Mouse (Mus musculus): ENCODE results near the gene Prdm10.

Prdm10 gene

DNA sequence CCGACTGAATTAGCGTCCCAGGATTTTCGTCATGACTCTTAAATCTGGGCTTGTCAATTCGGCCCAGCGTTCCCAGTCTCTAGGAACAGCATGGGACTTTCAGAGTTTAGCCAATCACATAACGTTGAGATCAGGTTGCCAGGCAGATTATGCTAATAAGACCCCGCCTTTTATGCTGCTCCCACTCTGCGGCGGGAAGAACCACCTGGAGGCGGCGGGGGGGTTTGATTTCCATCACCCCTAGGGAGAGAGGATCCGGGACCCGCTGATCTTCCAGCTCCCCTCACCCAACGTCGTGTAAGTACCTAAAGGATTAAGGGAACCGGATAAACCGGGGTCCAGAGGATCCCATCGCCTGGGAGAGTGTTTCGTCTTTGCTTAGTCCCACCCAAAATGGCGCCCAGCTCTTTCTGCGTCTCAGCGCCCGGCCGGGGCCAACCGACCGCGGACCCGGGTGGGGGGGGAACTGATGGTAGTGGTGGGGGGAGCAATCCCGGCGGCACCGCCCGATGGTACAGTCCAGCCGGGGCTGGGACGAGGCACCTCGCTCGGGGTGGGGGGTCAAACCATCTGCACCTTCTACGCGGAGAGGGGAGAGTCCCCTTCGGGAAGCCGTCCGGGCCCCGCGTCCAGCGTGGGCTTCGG is at the start of gene Prdm10:
Gene Prdm10, plus strand, starts transcription at position 173 of the 645 bp plus-strand sequence.
- DNase-seq (ENCODE audit: low spot score in 2 of 2) = peak; percentile 82 to 91

DNA sequence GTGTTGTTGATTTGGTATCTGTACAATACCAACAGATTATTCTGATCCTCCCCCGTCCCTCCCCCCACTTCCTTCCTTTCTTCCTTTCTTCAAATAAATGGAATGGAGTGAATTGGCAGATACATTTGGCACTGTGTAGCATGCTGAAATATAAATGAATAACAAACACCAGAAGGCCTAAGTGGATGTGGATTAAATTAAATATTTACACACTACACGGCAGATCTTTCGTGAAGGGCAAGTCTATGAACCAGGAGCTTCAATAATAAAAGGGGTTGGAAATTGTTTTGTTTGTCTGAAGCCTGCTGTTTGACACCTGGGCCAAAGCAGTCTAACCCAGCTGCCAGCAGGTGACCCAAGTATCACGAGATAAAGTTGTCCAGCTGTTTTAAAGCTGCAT is 45.3 kb upstream of the Prdm10 start:
- no peak for DNase-seq (ENCODE audit: low spot score in 2 of 2)

DNA sequence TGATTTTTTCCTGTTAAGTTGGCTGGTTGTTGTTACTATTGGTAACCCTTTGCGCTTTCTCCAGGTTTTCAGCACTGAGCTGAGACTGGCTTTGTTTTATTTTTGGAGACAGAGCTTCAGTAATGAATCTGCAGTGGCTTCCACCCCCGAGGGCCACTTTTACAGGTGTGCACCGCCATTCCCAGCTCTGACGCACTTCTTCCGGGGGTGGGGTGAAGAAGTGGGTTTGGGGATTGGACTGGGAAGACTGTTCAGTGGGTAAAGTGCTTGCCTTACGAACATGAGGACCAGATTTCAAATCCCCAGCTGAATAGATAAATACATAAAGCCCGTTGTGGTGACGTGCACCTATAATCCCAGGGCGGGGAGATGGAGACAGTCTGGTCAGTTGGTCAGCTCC is 44.8 kb upstream of the Prdm10 start:
- DNase-seq (ENCODE audit: low spot score in 2 of 2) = no peak

DNA sequence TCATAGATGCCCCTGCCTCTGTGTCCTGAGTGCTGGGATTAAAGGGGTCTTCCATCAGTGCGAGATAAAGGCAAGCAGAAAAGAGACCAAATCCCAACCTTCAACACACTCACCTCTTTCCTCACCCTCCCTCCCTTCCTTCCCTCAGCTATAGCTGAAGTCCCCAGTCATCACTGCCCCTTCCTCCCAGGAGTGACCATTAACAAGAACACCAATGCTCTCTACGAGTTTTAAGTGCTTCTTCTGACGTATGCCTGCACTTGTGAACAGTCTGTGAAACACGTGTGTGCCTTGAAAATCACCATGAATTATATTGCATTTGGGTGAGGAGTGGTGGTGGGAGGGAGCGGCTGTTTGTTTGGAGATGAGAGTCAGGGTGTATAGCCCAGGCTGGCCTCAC is 44.3 kb upstream of the Prdm10 start:
- no peak for DNase-seq (ENCODE audit: low spot score in 2 of 2)

DNA sequence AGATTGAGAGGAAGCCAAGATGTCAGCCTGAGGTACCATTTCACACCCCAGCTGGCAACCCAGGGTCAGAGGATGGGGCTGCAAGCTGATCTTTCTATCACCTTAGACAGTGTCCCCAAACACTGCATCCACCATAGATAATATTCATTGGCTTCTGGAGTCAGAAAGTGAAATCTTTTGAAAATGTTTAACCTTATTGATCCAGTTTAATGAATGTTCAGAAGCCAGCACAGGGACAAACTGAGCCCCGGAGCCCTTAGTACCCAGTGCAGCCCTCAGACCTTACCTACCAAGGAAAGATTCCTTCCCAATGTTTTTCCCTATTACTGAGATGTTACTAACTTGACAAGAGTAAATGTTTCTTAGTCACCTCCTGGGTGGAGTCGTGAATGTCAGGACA is 41.8 kb upstream of the Prdm10 start:
- no peak for DNase-seq (ENCODE audit: low spot score in 2 of 2)

DNA sequence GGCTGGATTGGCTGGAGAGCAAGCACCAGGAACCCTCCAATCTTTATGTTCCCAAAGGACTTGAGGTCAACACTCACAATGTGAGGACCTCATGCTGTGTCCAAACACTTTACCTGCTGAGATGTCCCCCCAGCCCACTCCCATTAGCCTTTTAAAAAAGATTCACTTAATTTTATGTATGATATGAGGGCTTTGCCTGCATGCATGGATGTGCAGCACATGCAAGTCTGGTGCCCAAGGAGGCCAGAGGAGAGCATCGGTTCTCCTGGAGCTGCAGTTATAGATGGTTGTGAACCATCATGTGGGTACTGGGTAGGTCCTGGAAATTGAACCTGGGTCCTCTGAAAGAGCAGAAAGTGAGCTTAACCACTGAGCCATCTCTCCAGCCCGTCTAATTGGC is 40.8 kb upstream of the Prdm10 start:
- DNase-seq (ENCODE audit: low spot score in 2 of 2) = no peak

DNA sequence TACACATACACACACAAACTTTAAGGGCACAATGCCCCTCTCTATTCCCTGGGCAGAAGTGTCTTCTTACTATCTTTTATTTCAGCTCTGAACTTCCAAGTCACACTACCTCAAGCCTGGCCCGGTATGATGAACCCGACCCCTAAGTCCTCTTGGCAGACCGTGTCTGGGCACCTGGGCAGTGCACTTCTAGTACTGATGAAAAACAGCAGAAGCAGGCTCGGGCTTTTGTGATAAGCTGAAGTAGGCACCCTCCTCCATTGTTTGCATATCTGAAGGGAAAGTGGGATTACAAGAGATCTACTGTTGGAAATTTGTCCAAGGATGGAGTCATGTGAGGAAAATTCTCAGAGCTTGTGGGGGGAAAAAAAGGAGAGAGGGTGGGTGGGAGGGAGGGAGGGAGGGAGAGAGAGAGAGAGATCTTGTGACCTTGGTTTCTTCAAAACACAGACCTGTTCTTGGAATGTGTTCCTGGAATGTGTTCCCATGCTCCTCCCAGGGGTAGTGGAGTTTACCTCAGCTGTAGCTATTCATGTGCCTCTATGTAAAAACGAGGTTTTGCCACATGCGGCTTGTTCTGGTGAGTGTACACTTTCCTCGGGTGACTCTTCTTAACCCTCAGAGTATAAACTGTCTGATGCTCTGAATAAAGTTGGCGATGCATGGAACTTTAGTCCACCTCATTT is 39.7 kb upstream of the Prdm10 start:
- no peak for DNase-seq (ENCODE audit: low spot score in 2 of 2)

DNA sequence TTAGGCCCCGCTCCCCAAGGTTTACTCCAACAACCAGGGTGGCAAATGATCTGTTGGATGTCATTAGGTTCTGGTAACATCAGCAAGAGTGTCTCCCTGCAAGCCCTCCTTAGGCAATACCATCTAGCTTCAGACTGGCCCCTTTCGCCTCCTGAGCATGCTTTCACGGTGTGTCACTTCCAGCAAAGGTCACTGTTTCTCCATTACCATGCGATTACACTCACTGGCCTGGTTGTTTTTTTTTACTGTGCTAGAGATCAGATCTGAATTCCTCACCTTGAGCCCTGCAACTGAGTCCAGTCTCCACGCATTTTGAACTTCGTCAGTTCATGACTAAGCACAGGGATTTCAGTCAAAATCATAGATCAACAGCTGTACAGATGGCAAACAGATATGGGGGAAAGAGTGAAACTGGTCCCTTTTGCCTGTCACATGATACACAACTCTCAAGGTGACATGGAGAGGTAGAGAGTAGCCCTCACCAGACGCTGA is 39.1 kb upstream of the Prdm10 start:
- DNase-seq (ENCODE audit: low spot score in 2 of 2) = no peak

DNA sequence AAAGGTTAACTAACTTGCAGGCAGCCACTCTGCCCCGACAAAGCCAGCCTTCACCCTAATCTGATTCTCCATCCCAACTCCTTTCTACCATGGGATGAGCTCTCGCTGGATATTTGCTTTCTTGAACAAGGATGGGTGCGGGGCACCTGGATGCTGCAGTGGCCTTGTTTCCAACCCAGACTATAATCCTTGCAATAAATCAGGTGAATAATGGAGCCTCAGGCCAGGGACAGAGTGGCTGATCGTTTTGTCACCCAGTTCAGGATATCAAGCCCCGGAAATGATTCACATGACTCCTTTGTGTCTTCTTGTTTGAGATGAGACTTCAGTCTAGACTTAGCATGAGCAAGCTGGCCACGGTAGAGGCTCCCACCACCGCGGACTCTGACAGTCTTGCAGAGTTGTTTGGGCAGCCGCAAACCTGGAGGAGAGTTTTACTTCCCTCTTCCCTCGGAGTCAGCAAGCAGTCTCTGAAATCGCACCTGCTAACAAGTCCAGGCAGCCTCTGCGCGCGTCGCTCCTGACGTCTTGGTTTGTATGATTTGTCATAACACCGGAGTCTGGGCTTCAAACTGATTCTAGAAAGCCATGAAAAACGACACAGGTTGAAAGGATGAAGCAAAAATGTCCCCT is 36.9 kb upstream of the Prdm10 start:
- DNase-seq (ENCODE audit: low spot score in 2 of 2) = no peak

DNA sequence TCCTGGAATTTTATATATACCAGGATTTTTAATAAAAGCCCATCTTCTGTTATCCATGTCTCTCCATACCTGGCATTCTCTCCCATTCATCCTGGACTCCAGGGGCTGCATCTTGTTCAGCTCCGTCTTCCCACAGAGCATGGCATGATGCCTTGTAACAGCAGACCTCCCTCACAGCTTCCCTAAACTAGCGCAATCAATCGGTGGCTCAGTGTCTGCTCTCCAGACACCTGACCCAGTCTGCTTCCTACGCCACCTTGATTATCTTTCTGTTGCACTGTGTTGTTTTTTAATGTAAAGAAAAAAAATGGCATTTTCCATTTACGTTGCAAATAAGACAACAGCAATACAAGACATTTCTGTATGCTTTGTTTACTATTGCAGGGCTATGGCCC is 36.4 kb upstream of the Prdm10 start:
- DNase-seq (ENCODE audit: low spot score in 2 of 2) = no peak

DNA sequence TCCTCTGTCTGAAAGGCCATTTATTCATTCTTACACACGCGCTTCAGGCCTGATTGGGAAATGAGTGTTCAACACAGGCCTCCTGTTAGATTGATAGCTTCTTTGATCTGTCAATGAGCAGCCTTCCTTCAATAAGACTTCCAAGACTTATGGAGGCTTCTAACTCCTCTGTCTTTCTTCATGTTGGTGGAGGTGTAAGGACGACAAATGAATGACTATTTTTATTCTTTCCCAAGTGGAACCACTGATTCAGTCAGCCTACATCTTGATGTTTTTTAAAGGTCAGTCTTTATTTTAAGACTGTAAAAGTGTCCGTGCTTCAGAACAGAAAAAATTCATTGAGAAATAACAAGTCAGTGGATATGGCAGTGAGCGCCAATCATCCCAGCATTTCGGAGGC is 35.3 kb upstream of the Prdm10 start:
- no peak for DNase-seq (ENCODE audit: low spot score in 2 of 2)

DNA sequence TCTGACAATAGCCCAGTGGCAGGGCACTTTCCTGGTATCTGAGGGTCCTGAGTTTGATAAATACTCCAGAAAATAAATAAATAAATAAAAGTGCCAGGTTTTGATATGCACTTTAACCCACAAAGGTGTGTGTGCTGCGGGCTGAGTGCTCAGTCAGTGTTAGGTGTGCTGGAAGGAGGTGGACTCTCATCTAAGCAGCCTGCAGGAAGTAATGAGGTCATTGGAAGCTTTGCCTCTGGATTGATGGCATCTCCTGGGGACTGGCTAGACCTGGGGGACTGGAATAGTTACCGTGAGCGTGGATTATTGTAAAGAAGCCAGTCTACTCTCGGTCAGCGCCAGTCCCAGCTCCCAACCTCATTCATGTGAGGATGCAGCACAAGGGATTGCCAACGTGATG is 33.9 kb upstream of the Prdm10 start:
- DNase-seq (ENCODE audit: low spot score in 2 of 2) = no peak

DNA sequence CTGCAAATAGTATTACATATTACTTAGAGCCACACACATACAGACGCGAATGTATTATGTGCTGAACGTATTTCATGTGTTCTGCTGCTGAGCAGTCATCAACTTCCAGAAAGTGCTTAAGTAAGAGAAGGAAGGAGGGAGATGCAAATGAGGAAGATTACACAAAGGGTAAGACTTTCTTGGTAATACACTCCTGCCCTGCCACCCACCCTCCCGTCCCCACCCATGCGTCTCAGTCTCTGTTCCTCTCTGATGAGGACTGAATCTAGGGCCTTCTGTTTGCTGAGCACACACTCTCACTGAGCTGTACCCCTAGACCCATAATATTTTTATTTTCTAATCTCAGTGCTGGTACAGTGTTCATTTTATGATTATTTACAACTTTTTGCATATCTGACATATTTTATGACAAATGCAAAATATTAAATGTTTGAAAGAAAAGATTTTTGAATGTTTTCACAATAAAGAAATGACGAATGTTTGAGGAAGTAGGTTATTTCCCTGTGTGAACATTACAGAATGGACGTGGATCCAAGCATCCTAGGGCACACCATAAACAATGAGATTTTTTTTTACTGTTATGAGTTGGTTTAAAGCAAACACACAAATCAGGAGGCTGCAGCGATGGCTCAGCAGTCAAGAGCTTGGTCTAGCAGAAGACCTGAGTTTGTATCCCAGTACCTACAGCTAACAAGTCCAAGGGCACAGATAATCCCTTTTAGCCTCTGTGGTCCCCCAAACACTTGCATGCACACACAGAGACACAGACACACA is 32.7 kb upstream of the Prdm10 start:
- DNase-seq (ENCODE audit: low spot score in 2 of 2) = no peak

DNA sequence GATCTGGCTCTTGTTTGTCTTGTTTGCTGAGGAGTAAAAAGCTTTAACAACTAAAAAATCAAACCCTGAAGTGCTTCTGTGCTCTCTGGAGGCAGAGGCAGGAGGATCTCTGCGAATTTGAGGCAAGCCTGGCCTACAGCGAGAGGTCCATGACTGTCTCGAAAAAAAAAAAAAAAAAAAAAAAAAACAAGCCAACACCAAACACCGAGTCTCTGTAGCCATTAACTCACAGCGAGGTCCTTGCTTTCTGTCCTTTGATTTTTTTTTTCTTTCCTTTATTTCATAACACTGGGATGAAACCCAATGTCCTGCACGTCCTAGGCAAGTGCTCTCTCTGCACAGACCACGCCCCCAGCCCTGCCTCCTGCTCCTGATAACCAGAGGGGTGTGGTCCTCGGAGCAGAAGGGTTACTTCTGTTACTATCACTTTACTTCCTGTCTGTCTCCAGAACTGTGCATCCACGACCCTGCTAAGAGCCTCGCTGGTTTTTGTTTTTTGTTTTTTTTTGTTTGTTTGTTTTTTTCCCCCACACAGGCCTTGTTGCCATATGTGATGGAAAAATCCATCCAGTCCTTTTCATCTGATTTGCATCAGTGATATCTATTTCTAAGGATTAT is 28.0 kb upstream of the Prdm10 start:
- DNase-seq (ENCODE audit: low spot score in 2 of 2) = no peak

DNA sequence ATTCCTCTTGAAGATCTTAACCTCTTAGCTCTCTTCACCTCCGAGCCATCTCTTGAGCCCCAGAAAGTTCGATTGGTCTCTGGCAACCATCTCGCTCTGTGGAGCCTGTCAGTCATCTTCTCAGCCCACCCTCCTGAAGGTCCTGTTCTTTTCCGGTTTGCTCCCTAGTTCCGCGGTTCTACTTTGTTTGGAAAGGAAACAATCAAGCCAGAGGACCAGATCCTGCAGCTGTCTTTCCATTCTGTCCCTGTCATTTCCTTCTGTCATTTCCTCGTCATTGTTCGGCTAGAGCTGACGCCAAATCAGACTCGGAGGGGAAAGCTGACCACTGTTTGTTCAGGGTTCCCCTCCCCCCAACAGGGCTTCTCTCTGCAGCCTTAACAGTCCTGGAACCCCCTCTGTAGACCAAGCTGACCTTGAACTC is 27.0 kb upstream of the Prdm10 start:
- no peak for DNase-seq (ENCODE audit: low spot score in 2 of 2)

DNA sequence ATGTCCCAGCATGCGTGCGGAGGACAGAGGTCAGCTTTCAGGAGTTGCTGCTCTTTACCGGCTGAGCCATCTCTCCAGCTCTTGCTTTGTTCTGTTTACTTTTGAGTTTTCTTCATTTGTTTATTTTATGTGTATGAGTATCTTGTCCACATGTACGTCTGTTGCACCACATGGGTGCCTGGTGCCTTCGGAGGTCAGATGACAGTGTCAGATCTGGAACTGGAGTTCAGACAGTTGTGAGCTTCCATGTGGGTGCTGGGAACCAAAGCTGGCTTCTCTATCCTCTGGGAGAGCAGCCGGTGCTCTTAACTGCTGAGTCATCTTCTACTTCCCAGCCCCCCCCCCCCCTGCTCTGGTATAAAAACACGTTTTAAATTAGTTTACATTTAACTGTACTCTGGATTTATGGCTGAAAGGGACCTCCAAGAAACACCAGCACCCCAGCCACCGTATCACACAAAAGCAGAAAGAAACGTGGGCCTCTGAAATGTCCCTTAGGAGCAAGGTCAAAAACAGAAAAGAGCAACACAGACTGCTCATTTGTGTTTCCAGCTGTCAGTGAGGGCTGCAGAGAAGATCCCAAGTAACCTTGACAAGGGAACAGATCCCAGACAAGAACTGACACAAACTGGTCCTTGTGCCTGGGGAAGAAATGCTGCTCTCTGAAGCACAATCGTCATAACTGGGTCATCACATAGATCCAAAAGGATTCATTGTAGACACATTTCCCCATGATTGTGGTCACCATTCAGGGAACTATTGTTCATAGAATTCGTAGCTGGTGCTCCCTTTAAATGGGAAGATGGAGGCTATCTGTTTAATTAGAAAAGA is 26.3 kb upstream of the Prdm10 start:
- DNase-seq (ENCODE audit: low spot score in 2 of 2) = no peak

DNA sequence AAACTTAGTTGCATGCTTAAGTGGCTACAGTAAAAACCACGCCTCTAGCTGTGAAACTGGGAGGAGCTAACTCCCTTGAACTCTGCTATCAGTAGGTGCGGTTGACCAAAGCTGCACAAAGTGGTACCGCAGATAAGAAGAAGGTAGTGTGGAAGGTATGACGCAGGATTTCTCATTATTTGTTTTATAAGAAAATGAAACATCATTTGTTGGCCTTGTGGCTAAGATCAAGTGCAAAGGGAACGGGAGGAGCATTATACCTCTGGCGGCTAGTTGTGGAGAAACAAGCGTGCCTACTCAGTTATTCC is 25.7 kb upstream of the Prdm10 start:
- DNase-seq (ENCODE audit: low spot score in 2 of 2) = no peak

DNA sequence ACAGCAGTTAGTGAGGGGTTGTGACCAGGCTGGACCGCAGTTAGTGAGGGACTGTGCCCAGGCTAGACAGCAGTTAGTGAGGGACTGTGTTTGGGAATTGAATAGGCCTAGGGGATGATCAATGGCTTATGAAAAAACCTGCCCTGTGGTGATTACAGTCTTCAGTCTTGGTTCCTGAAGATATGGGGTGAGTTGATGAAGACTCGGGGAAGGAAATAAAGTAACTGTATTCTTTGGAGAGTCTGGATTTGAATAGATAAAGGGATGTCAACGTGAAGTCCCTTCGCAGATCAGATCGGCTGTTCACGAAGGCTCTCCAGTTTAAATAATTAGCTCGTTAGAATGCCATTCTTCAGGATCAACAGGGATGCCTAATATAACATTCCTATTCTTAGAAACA is 24.4 kb upstream of the Prdm10 start:
- no peak for DNase-seq (ENCODE audit: low spot score in 2 of 2)

DNA sequence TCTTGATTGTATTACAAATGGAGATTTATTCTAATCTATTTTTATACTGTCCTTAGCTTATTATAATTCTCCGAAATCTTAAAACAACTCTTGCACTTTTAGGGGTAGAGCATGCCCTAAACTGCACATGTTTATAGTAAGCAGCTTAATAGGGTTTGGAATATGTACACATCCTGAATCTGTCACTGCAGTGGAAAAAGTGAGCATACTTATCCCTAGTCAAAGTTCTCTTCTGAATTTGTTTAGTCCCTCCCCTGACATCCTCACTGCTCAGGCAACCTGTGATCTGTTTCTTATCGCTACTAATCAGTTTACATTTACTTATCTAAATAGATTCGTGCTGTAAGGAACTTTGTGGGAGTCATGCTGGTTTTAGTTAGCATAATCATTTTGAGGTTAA is 22.1 kb upstream of the Prdm10 start:
- no peak for DNase-seq (ENCODE audit: low spot score in 2 of 2)

DNA sequence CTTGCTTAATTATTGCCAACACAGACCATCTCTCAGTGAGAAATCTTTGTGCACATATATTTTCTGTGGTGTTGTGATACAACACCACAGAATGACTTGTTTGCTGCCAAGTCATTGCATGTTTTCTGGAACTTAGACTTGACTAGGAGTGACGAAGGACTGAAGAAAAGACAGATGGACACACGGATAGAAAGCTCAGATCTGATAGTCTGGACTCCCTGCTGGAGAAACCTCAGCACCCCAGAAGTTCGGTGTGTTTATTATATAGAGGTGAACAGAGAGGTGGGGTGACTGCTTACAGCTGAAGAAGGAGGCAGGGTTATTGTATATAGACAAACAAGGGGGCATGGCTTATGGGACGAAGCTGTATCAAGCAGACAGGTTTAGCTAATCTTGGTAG is 20.1 kb upstream of the Prdm10 start:
- DNase-seq (ENCODE audit: low spot score in 2 of 2) = no peak
